Mouse (Mus musculus) neural tube, embryonic 12.5 days (tissue): ENCODE results near the gene Zar1l. TPM values are rescaled to one million over a fixed set of nuclear protein-coding genes. Genes with fewer than 3 reads are reported as not detected.

Source experiments
- ATAC-seq: fragments of 200-750 bp; cut with Nextera tagmentation; 2 replicates; pipeline ENCODE4 v1.8.0; 2017; ENCODE audit warnings: low read depth, mild to moderate bottlenecking, moderate TSS enrichment, moderate library complexity; ENCODE audit not compliant: low FRiP score
- H3K27ac ChIP-seq: fragments of 300-500 bp; sonication (generic); 2 replicates; pipeline ENCODE4 v1.5.1; 2016
- H3K27me3 ChIP-seq: fragments of 300-500 bp; sonication (generic); replicated peaks from 2 replicates; pipeline ENCODE4 v1.6.1; 2016; ENCODE audit warnings: mild to moderate bottlenecking
- H3K36me3 ChIP-seq: fragments of 300-500 bp; sonication (generic); 2 replicates; pipeline ENCODE4 v1.6.1; 2016; ENCODE audit warnings: mild to moderate bottlenecking
- H3K4me1 ChIP-seq: fragments of 300-500 bp; sonication (generic); 2 replicates; pipeline ENCODE4 v1.6.1; 2016
- H3K4me2 ChIP-seq: fragments of 300-500 bp; sonication (generic); replicated peaks from 2 replicates; pipeline ENCODE4 v1.6.1; 2016; ENCODE audit warnings: mild to moderate bottlenecking
- H3K4me3 ChIP-seq: fragments of 300-500 bp; sonication (generic); 2 replicates; pipeline ENCODE4 v1.5.1; 2016
- H3K9ac ChIP-seq: fragments of 300-500 bp; sonication (generic); 2 replicates; pipeline ENCODE4 v1.6.1; 2016; ENCODE audit warnings: mild to moderate bottlenecking
- H3K9me3 ChIP-seq: fragments of 300-500 bp; sonication (generic); 2 replicates; pipeline ENCODE4 v1.6.1; 2016; ENCODE audit warnings: mild to moderate bottlenecking
- WGBS: fragments of 180-500 bp; shearing (Covaris S2); methylation state at CpG from one replicate; pipeline ENCODE4 v1.1.7; 2016; 5-methylcytosine and 5-hydroxymethylcytosine counted together
- polyA plus RNA-seq: library from polyadenylated mRNA; unstranded; fragments of >200 nt; fragmentation: Nextera tagmentation; extraction: Ambion mirVana; gene quantifications from 2 replicates; pipeline ENCODE4 v1.2.1, GENCODE M21; 2016

Zar1l gene
- not detected in 2 replicates for polyA plus RNA-seq

DNA sequence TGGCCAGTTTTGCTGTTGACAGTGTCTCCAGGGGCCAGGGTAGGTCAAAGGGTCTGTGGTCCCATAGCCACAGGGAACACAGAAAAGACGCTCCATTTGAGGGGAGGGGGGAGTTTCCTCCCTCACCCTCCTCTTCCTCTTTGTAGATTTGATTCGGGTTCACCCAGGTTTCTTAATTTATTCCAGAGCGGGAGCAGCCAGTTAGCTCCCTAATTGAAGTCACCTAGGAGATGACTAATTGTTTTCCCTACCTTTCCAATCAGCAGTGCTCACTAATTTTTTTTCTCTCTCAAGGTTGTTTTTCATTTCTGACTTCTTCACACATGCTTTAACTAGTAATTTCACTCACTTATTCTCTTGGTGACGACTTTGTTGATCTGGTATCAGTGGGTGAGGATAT is at the start of gene Zar1l:
TSS of gene Zar1l (minus strand) at position 101 of the 400 bp plus-strand sequence.
- Histone ChIP-seq H3K9me3 (no peaks in the 10 kb centered on the region), H3K27me3 (no peaks in the 10 kb centered on the region), H3K36me3 (no peaks in the 10 kb centered on the region), H3K4me3 (no peak within 1 kb of the TSS), H3K9ac (no peak within 1 kb of the TSS), H3K4me2 (no peak within 1 kb of the TSS), H3K27ac (no peak within 1 kb of the TSS), H3K4me1 (no peaks in the 10 kb centered on the region)
- ATAC-seq = no peak
- 58% methylated on average over 4 of the region's 4 CpGs for WGBS

DNA sequence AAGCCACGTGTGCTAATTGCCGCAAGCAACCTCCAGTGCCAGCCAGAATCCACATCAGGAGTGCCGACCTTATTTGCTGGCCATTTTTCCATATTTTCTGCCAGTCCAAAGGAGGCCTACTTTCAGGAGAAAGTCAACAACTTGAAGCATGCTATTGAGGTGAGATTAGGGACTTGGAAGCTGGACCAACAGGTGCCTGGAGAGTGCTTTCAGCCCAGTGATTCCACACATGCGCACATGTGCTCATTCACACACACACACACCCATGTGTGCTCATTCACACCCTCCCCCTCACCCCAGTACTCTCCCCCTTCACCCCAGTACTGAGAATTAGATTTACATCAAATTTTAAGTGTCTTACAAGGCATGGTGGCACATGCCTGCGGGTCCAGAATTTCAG is 49.0 kb upstream of the Zar1l start:
- Histone ChIP-seq H3K4me2 (no peak overlapping the region), H3K9me3 (no peaks in the 10 kb centered on the region), H3K27ac (no peak overlapping the region), H3K9ac (no peak overlapping the region), H3K4me1 (no peaks in the 10 kb centered on the region), H3K27me3 (no peaks in the 10 kb centered on the region), H3K4me3 (no peak overlapping the region), H3K36me3 (peaks cover 29% of the 10 kb centered on the region)
- ATAC-seq = no peak
- WGBS = 91% methylated on average over 5 of the region's 5 CpGs

DNA sequence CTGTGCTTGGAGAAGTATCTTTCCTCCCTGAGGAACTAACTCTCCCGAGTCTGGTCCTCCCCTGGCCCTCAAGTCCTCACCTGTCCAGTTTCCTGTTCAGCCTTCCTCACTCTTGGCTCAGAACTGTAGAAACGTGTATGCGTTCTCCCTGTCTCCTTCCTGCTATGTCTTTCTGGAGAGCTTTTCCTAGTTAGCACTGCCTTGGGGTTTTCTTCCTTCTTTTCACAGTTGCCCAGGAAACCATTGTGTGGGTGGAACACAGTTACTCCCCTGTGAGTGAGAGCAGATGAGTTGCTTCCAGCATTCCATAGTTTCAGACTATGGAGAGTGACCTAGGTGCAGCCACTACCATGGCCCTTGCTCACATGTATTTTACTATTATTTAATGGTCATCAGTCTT is 48.3 kb upstream of the Zar1l start:
- Histone ChIP-seq H3K27me3 (no peaks in the 10 kb centered on the region), H3K4me1 (no peaks in the 10 kb centered on the region), H3K4me2 (no peak overlapping the region), H3K9me3 (no peaks in the 10 kb centered on the region), H3K9ac (no peak overlapping the region), H3K36me3 (peaks cover 27% of the 10 kb centered on the region), H3K4me3 (no peak overlapping the region), H3K27ac (no peak overlapping the region)
- no peak for ATAC-seq
- 60% methylated on average over 3 of the region's 3 CpGs for WGBS

DNA sequence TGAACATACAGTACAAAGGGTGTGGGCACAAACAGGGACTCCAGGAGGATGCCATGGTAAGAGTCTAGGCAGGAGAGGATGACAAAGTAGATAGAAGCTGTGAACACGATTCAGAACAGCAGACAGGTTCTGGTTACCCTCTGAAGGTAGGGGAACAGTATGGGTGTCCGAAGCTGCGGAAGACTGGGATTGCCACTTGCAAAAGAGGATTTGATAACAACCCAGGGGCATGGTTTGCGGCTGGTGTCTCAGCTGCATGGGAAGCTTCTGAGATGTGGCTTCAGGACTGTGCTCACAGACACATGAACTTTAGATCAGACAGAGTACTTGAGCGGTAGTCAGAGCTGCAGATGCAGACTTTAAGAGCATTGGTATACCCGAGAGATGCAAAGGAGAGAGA is 46.5 kb upstream of the Zar1l start:
- 95% methylated on average over 6 of the region's 6 CpGs for WGBS
- peaks cover 25% of the 10 kb centered on the region for H3K36me3 ChIP-seq
- H3K9me3 ChIP-seq = no peaks in the 10 kb centered on the region
- no peak overlapping the region for H3K27ac ChIP-seq
- H3K4me1 ChIP-seq = no peaks in the 10 kb centered on the region
- H3K4me2 ChIP-seq = no peak overlapping the region
- no peak overlapping the region for H3K4me3 ChIP-seq
- H3K9ac ChIP-seq = no peak overlapping the region
- no peaks in the 10 kb centered on the region for H3K27me3 ChIP-seq
- ATAC-seq = no peak

DNA sequence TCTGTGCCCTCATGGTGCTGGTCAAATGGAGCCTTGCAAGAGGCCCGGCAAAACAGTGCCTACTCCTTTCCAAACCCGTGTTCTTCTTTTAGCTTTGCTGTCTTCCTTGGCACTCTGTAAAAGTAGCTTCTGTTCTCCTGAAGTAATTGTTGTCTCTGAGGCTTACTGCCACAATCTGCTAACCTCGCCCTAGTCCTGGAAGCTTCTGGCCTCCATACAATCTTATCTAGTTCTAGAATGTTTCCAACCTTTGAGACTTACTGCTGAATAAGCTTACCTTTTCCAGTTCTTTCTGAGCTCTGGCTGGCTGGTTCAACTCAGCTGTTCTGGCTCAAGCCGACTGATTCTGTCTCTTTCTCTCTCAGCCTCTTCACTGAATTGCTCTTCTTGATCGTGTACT is 43.8 kb upstream of the Zar1l start:
- Histone ChIP-seq H3K36me3 (peaks cover 14% of the 10 kb centered on the region; the same call in 1 of the 2 replicates), H3K4me2 (no peak overlapping the region), H3K9me3 (no peaks in the 10 kb centered on the region), H3K9ac (no peak overlapping the region), H3K4me1 (no peaks in the 10 kb centered on the region), H3K27me3 (no peaks in the 10 kb centered on the region), H3K4me3 (no peak overlapping the region), H3K27ac (no peak overlapping the region)
- WGBS = 95% methylated on average over 5 of the region's 5 CpGs
- ATAC-seq = no peak

DNA sequence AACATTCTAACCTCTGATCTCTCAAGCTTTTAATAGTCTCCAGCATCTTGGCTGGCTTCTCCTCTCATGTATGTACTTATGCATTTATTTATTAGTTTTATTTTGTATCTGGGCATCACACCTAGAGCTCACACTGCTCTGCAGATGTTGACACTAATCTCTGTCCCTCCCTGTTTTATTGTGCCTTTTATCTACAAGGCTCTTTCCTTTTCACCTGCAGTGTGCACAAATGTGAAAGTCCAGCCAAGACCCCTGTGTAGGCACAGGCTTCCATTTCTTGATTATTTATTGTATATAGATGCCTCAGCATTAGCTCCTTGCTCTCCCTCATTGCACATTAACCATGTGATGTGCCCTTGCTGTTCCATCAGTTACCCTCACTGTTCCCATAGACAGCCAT is 43.4 kb upstream of the Zar1l start:
- H3K4me2 ChIP-seq = no peak overlapping the region
- no peak for ATAC-seq
- no peak overlapping the region for H3K4me3 ChIP-seq
- no peak overlapping the region for H3K9ac ChIP-seq
- no peak overlapping the region for H3K27ac ChIP-seq
- H3K9me3 ChIP-seq = no peaks in the 10 kb centered on the region
- H3K36me3 ChIP-seq = peaks cover 14% of the 10 kb centered on the region; the same call in 1 of the 2 replicates
- H3K27me3 ChIP-seq = no peaks in the 10 kb centered on the region
- H3K4me1 ChIP-seq = no peaks in the 10 kb centered on the region

DNA sequence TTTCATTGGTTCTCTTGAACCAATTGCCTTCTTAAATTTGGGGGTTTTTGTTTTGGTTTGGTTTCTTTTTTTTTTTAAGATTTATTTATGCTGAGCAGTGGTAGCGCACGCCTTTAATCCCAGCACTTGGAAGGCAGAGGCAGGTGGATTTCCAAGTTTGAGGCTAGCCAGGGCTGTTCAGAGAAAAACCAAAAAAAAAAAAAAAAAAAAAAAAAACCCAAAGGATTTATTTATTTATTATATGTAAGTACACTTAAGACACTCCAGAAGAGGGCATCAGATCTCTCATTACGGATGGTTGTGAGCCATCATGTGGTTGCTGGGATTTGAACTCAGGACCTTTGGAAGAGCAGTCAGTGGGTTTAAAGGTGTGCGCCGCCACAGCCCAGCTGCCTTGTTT is 42.9 kb upstream of the Zar1l start:
- Histone ChIP-seq H3K9me3 (no peaks in the 10 kb centered on the region), H3K9ac (no peak overlapping the region), H3K27ac (no peak overlapping the region), H3K4me3 (no peak overlapping the region), H3K4me2 (no peak overlapping the region), H3K4me1 (no peaks in the 10 kb centered on the region), H3K36me3 (peaks cover 14% of the 10 kb centered on the region; the same call in 1 of the 2 replicates), H3K27me3 (no peaks in the 10 kb centered on the region)
- WGBS = 95% methylated on average over 5 of the region's 5 CpGs
- no peak for ATAC-seq

DNA sequence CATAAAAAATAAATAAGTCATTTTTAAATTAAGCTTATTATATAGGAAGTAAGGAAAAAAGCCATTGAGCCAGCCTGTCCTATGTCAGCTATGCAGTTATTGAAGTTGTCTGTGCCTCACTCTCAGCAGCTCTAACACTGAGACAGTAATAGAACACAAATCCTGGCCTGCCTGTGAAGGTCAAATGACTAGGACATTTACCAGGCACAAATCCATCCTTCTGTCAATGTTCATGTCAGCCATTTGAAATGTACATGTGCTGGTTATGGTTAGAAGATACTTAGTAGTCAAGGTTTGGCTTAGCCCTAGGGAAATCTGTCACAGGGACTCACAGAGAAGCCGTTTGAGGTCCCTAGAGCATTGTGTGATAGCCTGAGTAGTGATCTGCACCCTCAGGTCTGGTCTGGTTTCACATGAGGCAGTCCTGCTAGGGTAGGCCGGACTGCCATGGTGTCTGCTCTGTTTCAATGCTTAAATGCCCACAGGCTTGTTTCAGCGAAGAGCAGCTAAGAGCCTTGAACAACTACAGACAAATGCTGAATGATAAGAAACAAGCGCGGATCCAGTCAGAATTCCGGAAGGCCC is 41.6 kb upstream of the Zar1l start:
- Histone ChIP-seq H3K36me3 (peaks cover 15% of the 10 kb centered on the region; the same call in 1 of the 2 replicates), H3K4me3 (no peak overlapping the region), H3K9ac (no peak overlapping the region), H3K4me2 (no peak overlapping the region), H3K4me1 (no peaks in the 10 kb centered on the region), H3K9me3 (no peaks in the 10 kb centered on the region), H3K27ac (no peak overlapping the region), H3K27me3 (no peaks in the 10 kb centered on the region)
- 94% methylated on average over 6 of the region's 6 CpGs for WGBS
- ATAC-seq = no peak

DNA sequence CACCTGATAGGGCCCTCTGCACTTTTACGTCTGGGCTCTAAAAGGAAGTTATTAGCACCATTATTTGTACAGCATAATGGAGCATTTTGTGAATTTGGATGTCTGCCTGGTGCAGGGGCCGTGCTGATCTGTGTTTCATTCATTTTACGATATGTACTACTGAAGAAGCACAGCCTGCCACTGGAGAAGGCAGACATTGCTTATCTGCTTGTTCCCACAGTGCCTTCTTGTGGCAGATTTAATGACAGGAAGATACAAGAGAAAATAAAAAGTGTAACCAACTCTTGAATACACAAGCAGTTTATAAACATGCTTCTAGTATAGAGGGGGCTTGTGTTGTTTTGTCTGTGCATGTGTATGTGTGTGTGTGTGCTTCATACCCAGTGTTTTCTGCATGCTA is 33.7 kb upstream of the Zar1l start:
- H3K27me3 ChIP-seq = no peaks in the 10 kb centered on the region
- ATAC-seq = no peak
- no peaks in the 10 kb centered on the region for H3K4me1 ChIP-seq
- peaks cover 23% of the 10 kb centered on the region for H3K36me3 ChIP-seq
- WGBS = 80% methylated on average over 3 of the region's 3 CpGs
- no peak overlapping the region for H3K9ac ChIP-seq
- no peak overlapping the region for H3K4me3 ChIP-seq
- no peak overlapping the region for H3K4me2 ChIP-seq
- no peak overlapping the region for H3K27ac ChIP-seq
- H3K9me3 ChIP-seq = no peaks in the 10 kb centered on the region

DNA sequence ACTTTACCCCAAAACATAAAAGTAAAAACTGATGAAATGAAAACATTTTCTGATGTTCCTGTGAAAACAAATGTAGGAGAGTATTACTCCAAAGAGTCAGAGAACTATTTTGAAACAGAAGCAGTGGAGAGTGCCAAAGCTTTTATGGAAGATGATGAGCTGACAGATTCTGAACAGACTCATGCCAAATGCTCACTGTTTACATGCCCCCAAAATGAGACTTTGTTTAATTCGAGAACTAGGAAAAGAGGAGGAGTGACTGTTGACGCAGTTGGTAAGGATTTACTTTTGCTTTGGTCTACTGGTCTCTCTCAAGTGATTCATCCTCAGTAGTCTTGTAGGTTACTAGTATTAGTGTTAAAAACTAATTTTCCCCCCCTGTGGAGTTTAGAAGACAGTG is 25.2 kb upstream of the Zar1l start:
- Histone ChIP-seq H3K27ac (no peak overlapping the region), H3K27me3 (no peaks in the 10 kb centered on the region), H3K4me1 (no peaks in the 10 kb centered on the region), H3K9ac (no peak overlapping the region), H3K4me3 (no peak overlapping the region), H3K36me3 (peaks cover 20% of the 10 kb centered on the region), H3K4me2 (no peak overlapping the region), H3K9me3 (no peaks in the 10 kb centered on the region)
- 92% methylated on average over 2 of the region's 2 CpGs for WGBS
- no peak for ATAC-seq

DNA sequence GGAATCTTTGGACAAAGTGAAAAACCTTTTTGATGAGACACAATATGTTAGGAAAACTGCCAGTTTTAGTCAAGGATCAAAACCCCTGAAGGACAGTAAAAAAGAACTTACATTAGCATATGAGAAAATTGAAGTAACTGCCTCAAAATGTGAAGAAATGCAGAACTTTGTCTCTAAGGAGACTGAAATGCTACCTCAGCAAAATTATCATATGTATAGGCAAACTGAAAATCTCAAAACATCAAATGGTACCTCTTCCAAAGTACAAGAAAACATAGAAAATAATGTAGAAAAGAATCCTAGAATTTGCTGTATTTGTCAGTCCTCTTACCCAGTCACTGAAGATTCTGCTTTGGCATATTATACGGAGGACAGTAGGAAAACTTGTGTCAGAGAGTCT is 23.3 kb upstream of the Zar1l start:
- Histone ChIP-seq H3K36me3 (peaks cover 35% of the 10 kb centered on the region), H3K27ac (no peak overlapping the region), H3K27me3 (no peaks in the 10 kb centered on the region), H3K4me2 (no peak overlapping the region), H3K4me1 (no peaks in the 10 kb centered on the region), H3K9me3 (no peaks in the 10 kb centered on the region), H3K9ac (no peak overlapping the region), H3K4me3 (no peak overlapping the region)
- no peak for ATAC-seq
- 98% methylated on average over 1 of the region's 1 CpGs for WGBS

DNA sequence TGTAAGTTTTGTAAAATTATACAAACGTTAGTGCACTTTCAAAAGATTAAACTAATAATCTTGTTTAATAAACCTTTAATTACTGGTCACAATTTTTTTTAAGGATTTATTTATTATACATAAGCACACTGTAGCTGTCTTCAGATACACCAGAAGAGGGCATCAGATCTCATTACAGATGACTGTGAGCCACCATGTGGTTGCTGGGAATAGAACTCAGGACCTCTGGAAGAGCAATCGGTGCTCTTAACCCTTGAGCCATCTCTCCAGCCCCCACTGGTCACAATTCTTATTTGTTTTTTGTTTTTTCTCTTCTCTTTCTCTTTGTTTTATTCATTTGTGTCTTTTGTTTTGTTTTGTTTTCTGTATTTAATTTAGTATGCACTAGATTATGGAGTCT is 7.3 kb upstream of the Zar1l start:
- Histone ChIP-seq H3K9ac (no peak overlapping the region), H3K4me2 (no peak overlapping the region), H3K27ac (no peak overlapping the region), H3K36me3 (0 out of 2 replicates have a peak, but pooled peaks cover 3% of the 10 kb centered on the region), H3K4me3 (no peak overlapping the region), H3K27me3 (no peaks in the 10 kb centered on the region), H3K4me1 (peaks cover 3% of the 10 kb centered on the region; the same call in 1 of the 2 replicates), H3K9me3 (no peaks in the 10 kb centered on the region)
- no peak for ATAC-seq
- 91% methylated on average over 2 of the region's 2 CpGs for WGBS

DNA sequence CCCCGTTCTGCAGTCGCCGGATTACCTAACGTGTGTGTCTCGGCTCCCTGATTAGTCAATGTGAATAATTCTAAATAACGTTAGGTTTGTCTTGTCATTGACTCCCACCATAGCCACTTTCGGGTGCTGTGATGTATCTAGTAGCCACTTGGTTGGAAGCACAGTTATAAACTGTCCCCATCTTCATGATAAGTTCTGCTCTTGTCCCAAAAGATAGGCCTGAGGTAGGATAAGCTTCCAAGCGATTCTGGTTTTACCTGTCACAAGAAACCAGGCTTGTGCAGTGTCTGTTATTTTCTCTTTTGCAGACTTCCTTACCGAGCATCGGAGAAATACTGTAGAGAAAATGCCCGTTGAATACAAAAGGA is 4.9 kb upstream of the Zar1l start:
- Histone ChIP-seq H3K36me3 (no peaks in the 10 kb centered on the region), H3K9ac (peak overlapping the region; percentile 84), H3K27me3 (no peaks in the 10 kb centered on the region), H3K4me3 (peak overlapping the region; percentile 80), H3K4me2 (peak overlapping the region; percentile 54), H3K4me1 (peaks cover 3% of the 10 kb centered on the region; the same call in 1 of the 2 replicates), H3K9me3 (no peaks in the 10 kb centered on the region), H3K27ac (no peak overlapping the region)
- ATAC-seq = no peak
- WGBS = 11% methylated on average over 11 of the region's 11 CpGs
